Mouse (Mus musculus) frontal cortex, adult 2 months (tissue): ENCODE measurements around the gene Ift57. TPM values are rescaled to one million over a fixed set of nuclear protein-coding genes. Genes with fewer than 3 reads are reported as not detected.

ENCODE experiments used
- DNase-seq, 2 experiments: peaks; one replicate each; pipeline ENCODE4 v3.0.0; 2022; ENCODE audit warnings: low spot score in 1 of 2; ENCODE audit errors: extremely low spot score in 1 of 2
- polyA plus RNA-seq: library from polyadenylated mRNA; depleted of rRNA; stranded (reverse); fragments of >200 nt; gene quantifications from 2 replicates; pipeline ENCODE4 v1.2.3, GENCODE M21; 2012; rRNA removed

Ift57 gene
- polyA plus RNA-seq = 68.1 and 74.1 TPM in 2 replicates

- DNase-seq = peak; percentile 98 to 99
Measured at GRCm38 (mm10) chr16:49698620-49699525, at the start of gene Ift57. TSS of gene Ift57 (plus strand) at chr16:49699233.

GRCm38 (mm10) chr16:49657182-49657581 is 41.9 kb upstream of the Ift57 start:
- DNase-seq = no peak

- no peak for DNase-seq
Measured at GRCm38 (mm10) chr16:49658029-49658428, 41.0 kb upstream of the Ift57 start.

DNA sequence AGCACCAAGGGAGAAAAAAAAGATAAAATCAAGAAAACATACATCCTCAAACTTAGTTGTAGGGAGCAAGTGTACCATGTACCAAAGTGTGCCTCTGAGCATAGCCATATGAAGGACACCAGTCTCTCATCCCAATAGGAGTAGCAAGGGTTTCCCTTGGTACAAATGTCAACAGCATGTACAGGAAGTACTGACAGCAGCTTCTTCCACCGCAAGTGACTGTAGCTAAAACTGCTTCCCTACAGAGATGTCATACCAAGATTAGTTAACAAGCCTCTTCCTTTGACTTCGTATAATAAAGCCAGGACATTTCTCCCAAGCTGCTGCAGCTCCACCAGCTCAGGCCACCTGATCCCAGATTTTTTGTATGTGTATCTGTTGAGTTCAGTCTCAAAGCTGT is 39.9 kb upstream of the Ift57 start:
- DNase-seq = no peak

GRCm38 (mm10) chr16:49660111-49660510 is 38.9 kb upstream of the Ift57 start:
- DNase-seq = no peak

GRCm38 (mm10) chr16:49662201-49662600 is 36.8 kb upstream of the Ift57 start:
- no peak for DNase-seq

- DNase-seq = no peak
Measured at GRCm38 (mm10) chr16:49664677-49665076, 34.4 kb upstream of the Ift57 start.

GRCm38 (mm10) chr16:49679666-49680065 is 19.4 kb upstream of the Ift57 start:
- no peak for DNase-seq

DNA sequence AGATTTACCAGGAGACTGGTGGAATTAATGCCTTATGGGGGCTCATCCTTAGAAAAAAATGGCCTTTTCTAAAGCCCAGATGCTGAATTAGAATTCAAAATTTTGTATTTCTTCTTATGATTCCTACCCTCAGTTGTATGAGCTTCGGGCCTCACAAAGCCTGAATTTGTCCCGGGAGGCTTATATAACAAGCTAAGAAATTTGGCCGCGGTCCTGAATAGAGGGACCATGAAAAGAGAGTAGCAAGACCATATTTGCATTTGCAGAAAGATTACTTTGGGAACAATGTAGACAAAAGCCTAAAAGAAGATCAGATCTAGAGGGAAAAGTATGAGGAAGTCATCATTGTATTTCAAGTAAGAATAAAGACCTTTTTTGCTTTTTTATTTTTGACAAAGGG is 14.1 kb upstream of the Ift57 start:
- peak in 1 of 2 experiments; percentile 27 for DNase-seq

- no peak for DNase-seq
Measured at GRCm38 (mm10) chr16:49699821-49700220, 788 bp downstream of the Ift57 start.

DNA sequence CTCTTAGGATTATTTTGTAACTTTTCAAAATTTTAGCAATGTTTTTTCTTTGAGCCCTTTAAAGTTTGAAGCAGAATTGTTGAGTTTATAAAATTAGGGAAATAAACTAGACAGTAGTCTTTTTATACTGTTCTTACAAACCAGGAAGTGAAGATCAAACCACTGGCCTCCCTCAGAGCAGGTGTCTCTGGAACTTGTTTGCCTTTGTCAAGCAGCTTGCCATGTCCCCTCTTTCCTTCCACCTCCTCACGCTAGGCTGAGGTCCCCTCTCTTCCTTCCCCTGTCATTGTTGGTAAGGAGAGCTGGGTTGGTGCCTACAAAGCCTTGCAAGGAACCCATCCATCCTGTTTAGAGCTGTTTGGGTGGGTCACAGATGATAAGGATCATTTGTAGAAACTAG is 9.0 kb downstream of the Ift57 start:
- no peak for DNase-seq

DNA sequence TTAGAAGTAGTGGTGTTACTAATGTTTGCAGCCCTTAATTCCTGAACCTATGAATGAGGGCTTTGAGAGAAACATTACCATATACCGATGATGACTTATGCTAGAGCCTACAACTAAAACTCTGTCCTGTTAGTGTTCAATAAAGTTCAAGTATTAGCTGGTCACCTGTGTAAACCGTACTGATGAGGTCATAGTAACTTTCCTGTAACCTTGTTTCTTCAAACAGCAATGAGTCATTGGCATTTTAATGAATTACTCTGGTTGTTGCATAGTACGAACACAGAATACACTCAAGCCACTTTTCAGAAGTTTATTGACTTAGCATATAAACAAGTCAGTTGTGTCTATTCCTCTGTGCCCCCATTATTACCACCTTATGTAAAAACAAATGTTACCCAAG is 11.2 kb downstream of the Ift57 start:
- no peak for DNase-seq

GRCm38 (mm10) chr16:49713302-49713701 is 14.3 kb downstream of the Ift57 start:
- no peak for DNase-seq

GRCm38 (mm10) chr16:49720671-49721070 is 21.6 kb downstream of the Ift57 start:
- no peak for DNase-seq

GRCm38 (mm10) chr16:49721678-49722077 is 22.6 kb downstream of the Ift57 start:
- DNase-seq = no peak

DNA sequence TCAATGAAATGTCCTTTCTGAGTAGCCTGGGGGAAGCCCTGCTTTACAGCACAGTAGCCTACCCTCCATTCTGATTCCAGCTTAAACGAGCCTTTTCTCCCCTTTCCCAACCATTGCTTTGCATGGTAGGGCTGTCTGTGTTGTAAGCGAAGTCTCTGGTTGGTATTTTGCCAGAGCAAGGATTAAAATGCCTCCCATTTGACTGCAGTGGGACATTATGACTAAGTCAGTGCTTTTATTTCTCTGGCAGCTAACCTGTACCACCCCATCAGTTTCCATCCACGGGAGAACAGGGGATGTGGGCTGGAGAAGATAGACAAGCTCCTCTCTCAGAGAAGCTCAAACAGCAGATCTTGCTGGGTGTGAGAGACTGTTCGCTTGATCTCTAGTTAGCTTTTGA is 24.2 kb downstream of the Ift57 start:
- peak in 1 of 2 experiments; percentile 57 for DNase-seq

DNA sequence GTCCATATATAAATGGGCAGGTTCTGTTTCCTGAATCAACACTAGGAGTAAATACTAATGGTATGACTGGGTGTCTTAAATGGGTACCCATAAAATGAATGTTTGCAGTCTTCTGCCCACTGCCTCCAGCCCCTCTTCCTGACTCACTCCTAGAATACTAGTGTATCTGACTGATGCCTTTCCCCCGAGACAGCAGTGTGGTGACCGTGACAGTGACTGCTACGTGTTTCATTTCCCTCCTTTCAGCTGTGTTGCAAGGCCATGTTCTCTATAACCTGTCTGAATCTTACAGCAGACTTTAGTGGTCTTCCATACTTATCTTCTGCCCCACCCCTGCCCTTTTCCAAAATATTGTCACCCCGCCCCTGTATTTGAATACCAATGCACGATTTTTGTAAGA is 25.2 kb downstream of the Ift57 start:
- DNase-seq = no peak

DNA sequence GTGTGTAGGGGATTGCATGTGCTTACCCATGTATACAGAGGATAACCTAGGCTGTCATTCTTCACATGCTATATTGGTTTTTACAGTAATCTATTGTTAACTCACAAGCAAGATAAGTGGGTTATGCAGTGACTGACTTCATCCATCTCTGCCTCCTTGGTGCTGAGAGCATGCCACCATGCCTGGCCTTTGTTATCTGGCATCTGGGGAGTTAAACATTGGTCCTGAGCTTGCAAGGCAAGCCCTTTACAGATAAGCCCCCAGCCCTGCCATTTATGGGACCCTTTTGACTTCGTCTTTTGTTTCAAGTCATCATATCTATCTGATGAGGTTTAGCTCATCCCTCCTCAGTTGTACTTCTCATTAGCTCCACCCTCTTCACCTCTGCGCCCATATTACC is 25.9 kb downstream of the Ift57 start:
- no peak for DNase-seq

DNA sequence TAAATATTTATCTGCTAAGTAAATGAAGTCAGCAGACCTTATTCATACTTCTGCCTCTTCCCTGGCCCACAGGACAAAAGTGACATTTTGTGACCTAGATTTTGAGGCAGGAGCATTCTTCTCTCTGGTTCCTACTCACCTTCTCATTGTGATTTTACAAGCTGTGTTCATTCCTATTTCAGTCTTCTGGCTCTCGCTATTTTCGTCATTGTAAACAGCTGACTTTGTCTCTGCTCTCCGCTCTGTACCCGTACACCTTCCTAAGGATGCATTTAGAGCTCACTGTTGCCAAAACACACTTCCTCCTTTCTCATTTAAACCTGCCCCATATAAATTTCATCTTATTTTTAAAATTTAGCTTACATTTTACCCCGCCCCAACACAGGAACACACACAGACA is 26.4 kb downstream of the Ift57 start:
- no peak for DNase-seq

DNA sequence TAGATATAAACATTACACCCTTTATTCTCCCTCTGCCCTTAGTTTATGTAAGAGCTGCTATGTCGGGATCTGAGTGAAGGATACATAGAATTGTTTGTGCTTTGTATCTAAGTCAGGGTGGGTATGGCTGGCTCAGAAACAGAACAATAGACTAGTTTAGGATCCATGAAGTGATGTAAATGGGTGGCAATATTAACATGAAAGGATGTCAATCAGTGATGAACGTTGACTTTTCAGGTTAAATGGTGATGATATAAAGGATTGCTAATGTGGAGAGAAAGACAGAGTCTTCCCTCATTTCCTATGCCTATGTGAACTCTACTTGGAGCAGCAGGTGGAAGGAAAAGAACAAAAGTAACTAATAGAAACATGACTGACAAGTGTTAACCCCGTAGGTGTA is 27.2 kb downstream of the Ift57 start:
- DNase-seq = no peak

GRCm38 (mm10) chr16:49726761-49727160 is 27.7 kb downstream of the Ift57 start:
- DNase-seq = no peak

DNA sequence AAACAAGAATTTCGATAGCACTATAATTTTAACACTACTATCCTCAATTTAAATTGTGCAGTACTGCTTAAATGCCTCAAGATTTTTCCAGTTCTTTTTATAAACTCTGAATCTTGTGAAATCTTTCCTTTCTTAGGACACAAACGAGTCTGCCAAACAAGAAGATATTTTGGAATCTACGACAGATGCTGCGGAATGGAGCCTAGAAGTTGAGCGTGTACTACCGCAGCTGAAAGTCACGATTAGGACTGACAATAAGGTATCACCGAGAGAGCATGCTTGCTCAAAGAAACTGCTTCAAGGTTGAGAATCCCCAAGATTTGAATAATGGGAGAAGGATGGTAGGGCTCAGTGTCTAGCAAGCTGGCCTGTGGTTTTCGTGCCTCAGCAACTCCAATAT is 37.5 kb downstream of the Ift57 start:
- DNase-seq = peak; percentile 75 to 83
